Mouse (Mus musculus): ENCODE measurements around the gene Terb1.

Gene Terb1

DNA sequence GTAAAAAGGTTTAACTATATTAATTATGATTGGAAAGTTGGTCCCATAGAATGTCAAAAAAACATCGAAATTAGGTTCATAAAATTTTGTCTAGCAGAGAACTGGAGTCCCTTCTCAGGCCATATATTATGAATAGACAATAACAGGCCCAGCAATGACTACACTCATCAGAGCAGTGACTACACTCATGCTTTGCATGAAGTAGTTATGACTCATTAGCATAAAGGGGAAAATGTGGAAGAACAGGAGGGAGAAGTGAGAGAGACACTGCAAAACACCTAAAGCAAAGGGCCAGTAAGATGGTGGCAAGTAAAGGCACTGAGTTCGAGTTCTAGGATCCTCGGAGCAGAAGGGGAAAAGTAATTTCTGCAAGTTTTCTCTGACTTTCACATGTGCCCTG, 63.7 kb downstream of the Terb1 start:
- no peak for DNase-seq

DNA sequence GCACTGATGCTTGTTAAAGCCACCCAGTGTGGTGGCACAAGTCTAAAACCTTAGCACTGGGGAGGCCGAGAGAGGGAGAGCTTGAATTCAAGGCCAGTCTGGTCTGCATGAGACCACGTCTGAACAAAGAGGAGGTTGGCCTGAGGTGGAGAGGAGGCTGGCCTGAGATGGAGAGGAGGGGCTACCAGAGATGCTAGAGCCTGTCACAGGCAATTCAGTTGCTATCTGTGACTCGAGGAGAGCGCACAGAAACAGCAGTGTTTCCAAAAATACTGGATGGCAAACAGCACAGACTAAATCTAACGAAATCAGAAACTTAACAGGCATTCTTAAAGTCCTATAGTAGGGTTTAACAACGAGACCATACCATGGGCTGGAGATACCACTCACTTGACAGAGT, 64.5 kb downstream of the Terb1 start:
- DNase-seq = no peak

DNA sequence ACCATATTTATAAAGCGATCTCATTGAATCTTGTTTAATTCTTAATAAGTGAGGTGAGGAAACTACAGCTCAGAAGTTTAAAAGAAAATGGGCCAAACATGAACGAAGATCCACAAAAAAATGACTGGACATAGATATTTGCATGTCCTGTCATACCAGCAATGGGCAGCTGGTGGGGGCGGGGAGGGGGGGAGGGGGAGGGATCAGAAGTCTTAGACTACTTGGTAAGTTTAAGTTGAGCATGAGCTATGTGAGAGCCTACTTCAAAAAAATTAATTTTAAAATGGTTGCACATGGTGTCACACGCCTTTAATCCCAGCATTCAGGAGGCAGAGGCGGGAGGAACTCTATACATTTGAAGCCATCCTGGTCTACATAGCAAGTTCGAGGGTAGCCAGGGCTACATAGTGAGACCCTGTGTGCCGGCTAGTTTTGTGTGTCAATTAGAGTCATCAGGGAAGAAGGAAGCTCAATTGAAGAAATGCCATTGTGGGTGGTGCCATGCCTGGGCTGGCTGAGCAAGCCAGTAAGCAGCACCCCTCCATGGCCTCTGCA, 66.5 kb downstream of the Terb1 start:
- DNase-seq = no peak

DNA sequence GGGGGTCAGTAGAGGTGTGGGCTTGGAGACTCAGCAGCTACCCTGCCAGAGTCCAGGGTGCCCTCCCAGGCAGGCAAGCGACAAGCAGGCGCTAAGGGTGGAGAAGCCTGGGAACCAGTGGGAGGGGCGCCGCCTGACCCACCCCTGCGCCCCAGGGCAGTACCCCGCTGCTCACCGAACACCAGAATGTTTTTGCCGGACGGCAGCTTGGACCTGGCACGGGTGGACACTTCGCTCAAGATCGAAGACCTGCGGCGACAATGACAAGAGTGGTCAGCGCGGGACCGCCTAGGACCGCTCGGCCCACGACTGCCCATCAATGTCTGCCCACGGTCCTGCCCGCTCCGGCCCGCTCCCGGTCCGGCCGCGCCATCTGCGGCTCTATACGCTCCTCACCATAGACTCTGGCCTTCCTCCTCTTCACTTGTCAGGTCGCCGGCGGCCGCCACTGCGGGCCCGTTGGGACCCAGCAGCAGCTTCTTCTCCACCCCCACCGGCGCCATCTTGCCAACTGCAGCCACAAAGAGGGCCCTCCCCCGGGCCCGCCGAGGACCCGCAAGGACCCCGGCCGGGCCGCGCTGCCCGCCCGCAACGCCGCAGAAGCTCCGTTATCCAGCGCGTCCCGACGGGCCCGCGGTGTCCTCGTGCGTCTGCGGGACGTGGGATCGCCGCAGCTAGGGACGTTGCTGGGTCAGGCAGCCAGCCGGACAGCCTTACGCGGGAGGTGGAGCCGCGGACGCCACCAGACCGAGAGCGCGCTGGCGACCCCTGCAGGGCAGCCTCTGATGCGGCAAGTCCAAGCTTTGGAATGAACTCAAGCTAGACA, 67.2 kb downstream of the Terb1 start, which contains the start of gene Dync1li2:
TSS of gene Dync1li2 (minus strand) at position 749 of the 826 bp plus-strand sequence.
- peak; percentile 88 for DNase-seq

DNA sequence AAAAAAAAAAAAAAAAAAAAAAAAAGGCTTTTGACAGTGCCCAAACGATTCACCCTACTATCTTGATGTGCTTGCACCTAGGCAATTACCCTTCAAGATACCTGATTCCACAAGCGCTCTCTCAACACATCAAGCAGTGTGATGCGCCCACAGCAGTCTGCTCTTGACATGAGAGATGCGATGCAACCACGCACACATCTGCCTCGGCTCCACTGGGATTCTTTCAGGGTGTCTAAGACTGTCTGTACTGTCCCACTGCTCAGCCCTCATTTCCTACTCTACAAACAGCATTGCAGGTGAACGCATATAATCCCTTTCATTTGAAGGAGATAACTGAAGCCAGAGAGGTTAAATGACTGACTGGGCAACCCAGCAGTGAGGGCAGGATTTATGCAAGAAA, 68.1 kb downstream of the Terb1 start:
- no peak for DNase-seq

DNA sequence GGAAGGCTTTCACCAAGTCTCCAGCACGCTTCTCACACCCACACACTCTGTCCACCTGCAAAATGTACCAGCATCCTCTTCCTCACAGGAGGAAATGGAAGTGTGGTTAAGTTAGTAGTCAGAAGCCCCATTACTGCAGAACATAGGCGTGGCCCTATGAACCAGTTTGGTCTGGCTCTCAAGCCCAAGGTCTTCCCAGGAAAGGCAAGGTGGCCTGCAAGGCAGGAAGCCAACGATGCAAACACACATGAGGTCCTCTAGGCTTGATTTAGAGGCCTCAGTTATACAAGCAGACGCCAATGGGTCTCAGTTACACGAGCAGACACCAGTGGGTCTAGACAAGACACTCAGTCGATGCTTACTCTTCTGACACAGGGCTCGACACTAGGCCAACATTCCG, 70.2 kb downstream of the Terb1 start:
- no peak for DNase-seq

DNA sequence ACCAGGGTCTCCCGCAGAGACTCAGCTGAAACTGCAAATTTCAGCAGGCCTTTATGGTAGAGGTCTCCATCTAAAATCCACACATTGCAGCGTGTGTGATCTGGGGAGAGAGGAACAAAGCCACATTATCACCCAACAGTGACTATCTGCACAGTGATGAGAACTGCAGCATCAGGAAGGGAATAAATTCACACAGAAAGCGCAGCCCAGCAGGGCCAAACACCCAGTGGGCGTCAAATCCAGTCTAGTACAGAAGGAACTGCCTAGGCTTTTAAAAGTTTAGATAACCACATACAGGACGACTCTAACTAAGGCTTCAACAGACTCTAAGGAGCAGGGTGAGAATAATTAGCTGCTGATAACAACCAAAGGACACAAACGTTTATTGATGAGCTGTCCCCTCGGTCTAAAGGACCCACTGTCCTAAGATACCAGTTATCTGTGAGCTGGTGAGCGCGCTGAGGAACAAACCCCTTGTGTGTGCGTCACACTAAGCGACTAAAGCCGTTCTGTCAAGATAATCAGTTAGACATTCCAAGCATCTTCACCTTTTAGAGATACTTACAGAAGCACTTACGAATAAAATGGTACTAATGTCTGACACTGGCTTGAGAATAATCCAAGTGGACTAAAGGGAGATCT, 72.1 kb downstream of the Terb1 start:
- no peak for DNase-seq

DNA sequence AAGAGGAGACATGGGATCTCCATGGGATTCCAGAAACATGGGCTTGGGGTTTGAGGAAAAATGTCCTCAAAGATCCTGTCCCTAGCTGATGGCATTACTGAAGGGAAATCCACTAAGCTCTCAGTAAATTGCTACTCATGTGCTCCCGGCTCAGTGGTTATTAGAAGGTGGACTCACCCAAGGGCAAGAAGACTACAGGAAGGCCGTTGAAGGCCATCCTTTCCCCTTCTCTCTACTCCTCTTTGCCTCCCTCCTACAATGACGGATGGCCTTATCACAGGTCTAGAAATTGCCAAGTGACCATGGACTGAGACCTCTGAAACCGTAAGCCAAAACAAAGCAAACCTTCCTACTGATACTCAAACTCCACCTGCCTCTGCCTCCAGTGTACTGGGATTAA, 73.1 kb downstream of the Terb1 start:
- no peak for DNase-seq

DNA sequence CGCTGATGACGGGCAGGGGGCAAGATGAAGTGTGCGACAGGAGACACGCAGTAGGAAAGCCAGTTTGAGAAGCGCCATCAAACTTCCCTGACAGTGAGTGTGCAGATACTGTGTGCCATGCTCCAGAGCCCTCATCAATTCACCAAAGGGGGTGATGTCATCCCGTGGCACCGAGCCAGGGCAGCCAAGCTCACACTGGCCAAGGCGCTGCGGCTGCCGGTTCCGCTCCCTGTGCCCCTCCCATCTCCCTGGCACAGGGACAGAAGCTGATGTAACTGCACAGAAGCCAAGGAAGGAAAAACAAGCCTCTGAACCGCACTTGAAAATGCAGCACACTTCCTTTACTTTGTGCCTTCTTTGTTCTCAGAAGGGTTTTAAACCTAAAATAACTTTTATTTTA, 73.7 kb downstream of the Terb1 start:
- peak; percentile 98 for DNase-seq

DNA sequence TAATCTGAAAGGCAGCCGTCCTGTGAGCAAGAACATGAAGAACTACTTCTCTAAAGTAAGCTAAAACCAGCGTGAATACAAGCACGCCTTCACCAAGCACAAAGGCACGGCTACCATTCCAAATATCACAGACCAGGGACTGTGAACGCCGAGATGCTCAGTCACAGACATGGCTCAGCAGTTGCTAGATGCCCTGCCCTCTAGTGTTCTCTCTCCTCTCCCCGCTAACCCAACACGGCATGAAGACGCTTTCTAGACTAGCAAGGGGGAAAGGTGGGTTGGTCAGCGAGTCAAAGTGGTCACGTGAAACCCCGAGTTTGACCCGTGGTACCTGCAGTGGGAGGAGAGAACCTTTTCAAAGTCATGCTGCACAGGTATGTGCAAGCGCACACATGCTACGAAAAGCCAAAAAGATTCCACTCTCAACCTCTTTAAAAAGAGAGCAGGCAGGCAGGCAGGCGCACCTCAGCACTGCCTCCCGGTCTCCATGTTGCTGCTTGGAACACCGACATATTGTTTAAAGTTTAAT, 74.8 kb downstream of the Terb1 start:
- DNase-seq = no peak

DNA sequence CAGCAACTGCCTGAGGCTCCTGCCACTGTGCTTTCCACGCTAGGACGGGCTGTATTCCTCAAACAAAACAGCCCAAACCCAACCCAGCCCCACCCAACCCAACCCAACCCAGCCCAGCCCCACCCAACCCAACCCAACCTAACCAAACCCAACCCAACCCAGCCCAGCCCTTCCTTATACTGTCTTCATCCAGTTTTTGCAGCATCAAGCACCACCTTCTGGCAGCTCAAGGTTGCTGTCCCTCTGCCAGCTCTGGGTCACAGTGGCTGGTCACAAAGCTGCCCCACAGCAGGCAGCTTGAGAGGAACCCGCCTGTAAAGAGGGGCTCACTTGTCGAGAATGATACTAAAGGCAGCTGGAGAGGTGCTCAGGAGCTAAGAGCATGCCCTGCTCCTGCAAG, 75.4 kb downstream of the Terb1 start:
- no peak for DNase-seq

DNA sequence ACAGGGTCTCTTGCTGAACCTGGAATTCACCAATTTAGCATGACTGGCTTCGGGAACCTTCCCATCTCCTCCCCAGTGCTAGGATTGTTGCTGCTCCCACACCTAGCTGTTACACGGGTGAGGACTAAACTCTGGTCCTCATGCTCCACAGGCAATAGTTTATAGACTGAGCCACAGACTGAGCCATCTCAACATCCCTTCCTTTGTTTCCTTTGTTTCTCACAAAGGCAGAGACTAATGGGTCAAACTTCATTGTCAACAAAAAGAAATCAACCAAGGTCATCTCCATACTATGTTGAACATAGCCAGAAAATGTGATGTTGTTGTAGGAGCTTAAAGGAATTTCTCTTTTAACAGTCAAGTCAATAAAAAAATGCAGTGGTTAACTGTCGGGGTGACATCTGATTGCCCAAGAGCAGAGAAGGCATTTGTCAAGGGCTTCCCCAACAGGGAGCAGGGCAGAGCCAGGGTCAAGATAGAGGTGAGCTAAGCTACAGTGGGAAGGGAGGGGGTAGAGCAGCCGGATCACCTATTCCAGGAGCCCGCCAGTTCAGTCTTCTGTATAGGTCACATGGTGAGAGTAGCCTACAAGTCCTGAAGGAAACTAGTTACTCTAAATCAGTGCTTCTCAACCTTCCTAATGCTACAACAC, 76.4 kb downstream of the Terb1 start:
- no peak for DNase-seq

DNA sequence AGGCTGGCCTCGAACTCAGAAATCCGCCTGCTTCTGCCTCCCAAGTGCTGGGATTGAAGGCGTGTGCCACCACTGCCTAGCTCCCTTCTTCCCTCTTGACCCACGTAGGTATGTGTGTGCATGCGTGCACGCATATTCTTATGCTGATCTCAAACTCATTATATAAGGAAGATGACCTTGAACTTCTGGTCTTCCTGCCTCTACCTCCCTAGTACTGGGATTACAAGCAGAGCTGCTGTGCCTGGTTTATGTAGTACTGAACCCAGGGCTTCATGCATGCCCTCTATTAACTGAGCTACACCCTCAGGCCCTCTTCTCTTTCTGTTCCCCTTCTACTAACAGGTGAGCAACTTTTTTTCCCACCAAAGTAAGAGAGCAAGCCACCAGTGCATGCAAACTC, 77.1 kb downstream of the Terb1 start:
- DNase-seq = no peak

DNA sequence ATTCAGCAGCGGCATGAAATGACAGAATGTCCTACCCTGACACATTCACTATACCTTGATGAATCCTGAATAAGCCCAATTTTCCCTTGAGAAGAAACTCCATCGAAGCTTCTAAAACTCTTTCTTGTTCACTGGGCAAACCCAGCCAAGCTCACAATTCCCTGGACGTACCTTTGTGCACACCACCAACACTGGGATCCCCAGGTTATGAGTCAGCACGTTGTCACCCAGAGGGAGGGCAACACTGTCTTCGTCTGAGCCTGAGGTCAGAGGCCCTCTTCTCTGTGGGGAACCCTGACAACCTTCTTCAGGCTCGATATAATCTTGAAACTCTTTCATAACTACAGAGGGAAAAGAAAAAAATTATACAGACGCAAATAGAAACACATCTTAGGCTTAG, 79.5 kb downstream of the Terb1 start:
- DNase-seq = no peak

DNA sequence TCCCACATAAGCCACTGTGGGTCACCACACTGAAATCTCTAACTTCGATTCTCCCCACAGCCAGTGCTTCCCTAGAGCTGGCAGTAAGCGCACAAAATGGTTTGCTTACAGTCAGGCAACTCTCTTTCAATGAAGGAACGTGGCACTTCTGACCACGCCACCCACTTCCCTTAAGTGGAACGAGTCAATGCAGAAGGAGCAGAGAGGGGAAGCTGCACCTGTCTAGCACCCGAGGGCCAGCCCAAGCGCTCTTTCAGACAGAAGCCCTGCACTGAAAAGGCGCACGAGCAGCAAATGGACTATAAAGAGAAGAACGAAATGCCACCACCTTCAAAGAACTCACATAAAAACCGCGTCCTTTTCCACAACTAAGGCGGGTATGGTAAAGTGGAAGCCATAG, 82.0 kb downstream of the Terb1 start:
- DNase-seq = no peak

DNA sequence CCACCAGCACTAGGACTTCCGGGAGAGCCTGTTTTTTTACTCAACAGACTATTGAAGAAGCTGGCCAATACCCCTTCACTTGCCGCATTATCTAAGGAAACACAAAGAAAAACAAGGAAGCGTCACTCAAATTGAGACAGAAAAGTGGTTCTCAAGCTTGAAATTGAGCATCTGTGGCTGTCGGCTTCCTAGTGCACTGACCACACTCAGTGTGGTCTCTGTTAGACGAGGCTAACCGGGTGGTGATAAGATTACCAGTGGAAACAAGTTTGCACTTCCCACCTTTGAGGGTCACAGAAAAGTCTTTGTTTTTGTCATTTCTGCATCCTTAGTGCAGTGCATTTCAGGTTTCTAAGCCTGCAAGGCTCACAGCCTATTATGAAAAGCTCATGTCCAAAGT, 87.4 kb downstream of the Terb1 start:
- DNase-seq = no peak

DNA sequence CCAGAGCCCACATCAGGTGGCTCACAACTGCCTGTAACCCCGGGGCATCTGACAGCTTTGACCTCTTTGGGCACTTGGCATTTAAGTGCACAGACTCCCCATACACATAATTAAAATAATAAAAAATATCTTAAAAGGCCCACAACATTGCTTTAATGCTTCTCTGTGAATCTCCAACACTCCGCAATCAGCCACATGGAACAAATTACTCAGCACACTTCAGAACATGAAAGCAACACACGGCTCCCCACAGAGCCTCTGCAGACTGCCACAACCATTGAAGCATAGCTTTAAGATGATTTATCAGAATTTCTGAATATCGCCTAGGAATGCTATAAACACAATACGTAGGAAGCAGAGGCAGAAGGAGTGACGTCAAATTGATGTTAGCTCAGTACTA, 93.7 kb downstream of the Terb1 start:
- DNase-seq = no peak

DNA sequence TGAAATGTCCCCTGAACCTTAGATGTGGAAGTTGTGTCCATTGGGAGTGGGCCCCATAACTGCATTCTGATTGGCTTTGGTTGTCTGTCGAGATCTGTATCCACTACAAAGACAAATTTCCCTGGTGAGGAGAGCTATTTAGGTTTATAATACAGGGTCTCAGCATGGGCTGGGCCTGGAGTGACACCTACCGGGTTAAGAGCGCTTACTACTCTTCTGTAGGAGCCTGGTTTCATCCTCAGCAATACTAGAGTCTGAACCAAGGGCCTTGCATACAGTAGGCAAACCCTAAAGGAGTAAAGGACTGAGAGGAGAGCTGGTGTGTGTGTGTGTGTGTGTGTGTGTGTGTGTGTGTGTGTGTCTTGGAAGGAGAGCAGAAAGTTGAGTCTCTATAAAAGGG, 95.5 kb downstream of the Terb1 start:
- no peak for DNase-seq

DNA sequence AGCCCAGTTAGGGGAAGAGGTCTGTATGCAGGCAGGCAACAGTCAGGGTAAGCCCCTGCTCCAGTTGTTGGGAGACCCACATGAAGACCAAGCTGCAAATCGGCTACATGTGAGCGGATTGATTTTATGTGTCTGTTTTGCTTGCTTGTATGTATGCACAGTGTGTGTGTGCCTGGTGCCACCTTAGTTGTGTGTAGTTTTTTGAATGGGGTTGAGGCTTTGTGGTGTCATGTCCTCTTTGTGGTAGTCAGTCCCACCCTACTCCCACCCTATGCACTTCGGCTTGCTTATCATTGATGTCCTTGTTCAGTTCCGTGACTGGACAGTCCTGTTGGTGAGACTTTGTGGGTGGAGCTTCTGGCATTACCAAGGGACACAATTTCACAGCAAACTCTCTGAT, 95.9 kb downstream of the Terb1 start:
- DNase-seq = no peak

DNA sequence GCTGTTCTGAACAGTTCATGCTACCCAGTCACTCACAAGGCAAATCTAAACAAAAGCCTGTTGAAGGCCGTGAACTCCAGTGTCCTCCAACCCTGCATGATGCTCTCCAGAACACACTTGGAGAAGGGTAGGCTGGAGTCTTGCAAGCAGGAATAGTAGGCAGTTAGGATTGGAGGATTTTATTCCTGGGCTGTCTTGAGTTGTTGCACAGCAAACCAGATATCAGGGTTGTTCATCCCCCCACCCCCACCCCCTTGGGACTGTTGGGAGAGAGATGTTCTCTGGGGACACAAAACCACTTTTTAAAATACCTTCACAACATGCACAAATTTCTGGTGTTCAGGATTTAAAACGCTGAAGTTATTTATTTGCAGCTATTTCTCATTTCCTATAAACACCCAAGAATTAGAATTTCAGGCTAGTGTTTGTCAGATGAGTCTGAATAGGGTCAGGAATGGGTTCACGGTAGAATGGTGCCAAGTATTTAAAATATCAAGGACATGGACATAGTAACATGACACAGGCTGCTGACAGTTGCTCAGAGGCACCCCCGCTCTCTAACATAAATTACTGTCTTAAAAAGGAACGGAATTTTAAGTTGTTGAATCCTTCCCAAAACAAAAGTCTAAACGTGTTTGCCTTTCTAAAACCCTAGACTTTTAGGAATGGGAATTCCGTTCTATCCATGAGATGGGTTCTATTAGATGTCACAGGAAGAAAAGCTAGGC, 96.7 kb downstream of the Terb1 start:
- no peak for DNase-seq

DNA sequence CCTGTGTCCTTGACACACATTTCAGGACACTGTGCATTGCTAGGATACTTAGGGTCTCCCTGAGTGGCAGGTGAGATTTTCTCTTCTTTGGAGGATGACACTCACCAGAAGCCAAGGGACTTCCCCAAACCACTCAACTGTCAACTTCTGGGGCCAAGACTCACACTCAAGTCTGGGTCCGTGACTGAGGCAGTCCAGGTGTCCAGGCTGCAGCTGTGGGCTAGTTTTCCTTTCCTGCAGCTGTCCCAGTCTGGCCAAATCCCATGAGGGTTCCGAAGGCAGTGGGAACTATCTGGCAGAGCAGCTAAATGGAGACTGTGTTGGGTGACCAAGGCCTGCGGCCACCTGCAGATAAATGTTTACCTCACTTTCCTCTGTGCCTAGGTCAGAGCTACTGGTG, 97.7 kb downstream of the Terb1 start:
- no peak for DNase-seq

DNA sequence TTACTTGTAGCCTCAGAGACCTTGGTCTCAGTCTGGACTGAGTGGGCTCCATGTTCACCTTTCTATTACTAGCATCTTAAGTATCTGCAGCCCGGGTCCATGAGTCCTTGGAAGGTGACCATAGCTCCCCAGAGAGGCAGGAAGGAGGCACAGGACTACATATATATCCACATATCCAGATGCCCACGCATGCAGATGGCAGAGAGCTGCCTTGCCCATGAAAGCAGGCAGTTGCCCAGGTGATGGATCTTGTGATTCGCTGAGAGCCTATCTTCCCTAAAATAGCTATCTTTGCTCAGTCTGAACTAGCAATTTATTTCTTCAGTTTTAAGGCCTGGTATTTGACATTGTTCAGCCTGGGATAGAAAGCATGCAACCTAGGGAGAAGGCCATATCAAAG, 98.2 kb downstream of the Terb1 start:
- peak; percentile 87 for DNase-seq

All from layer of hippocampus, adult 9-11 months (tissue).